Mouse (Mus musculus) heart, adult 18-20 months (tissue): ENCODE measurements at regions not wholly inside any gene's neighbourhood (a gene's known extent, or its start where the extent isn't known, plus 50 kb on each side); places are given as distances from the start of the nearest gene placed in this dataset.
A peak's percentile ranks its signal among the peaks of the same experiment; 100 is the strongest.

Experiments used
- DNase-seq, 2 experiments: peaks; one replicate each; pipeline ENCODE4 v3.0.0; 2021 to 2022; ENCODE audit warnings: mixed read lengths in 1 of 2

GRCm38 (mm10) chr17:76849744-76850143 lies 1298.0 kb upstream of the Fam98a start:
- DNase-seq: peak; percentile 10 to 40

- no peak for DNase-seq
Observed at GRCm38 (mm10) chr17:76848307-76848706, 1296.6 kb upstream of the Fam98a start.

- DNase-seq: no peak
Observed at GRCm38 (mm10) chr17:76817936-76818335, 1266.2 kb upstream of the Fam98a start.
